Mouse (Mus musculus) hindbrain, postnatal 0 days (tissue): ENCODE data around the gene Nos1ap. TPM values are rescaled to one million over a fixed set of nuclear protein-coding genes. Genes with fewer than 3 reads are reported as not detected.

Experiments used
- ATAC-seq: fragments of 200-750 bp; cut with Nextera tagmentation; 2 replicates; pipeline ENCODE4 v1.8.0; 2017; ENCODE audit warnings: mild to moderate bottlenecking, moderate TSS enrichment, moderate library complexity
- DNase-seq: peaks from one replicate; pipeline ENCODE4 v3.0.0-alpha.2; 2015; ENCODE audit warnings: low spot score
- H3K27ac ChIP-seq: fragments of 300-500 bp; sonication (generic); 2 replicates; pipeline ENCODE4 v1.5.1; 2014; ENCODE audit warnings: mild to moderate bottlenecking
- H3K27me3 ChIP-seq: fragments of 300-500 bp; sonication (generic); 2 replicates; pipeline ENCODE4 v1.6.1; 2014; ENCODE audit warnings: low read length, mixed read lengths; ENCODE audit not compliant: insufficient read depth
- H3K36me3 ChIP-seq: fragments of 300-500 bp; sonication (generic); 2 replicates; pipeline ENCODE4 v1.6.1; 2014; ENCODE audit warnings: low read length, mixed read lengths; ENCODE audit not compliant: insufficient read depth
- H3K4me1 ChIP-seq: fragments of 300-500 bp; sonication (generic); 2 replicates; pipeline ENCODE4 v1.6.1; 2014; ENCODE audit warnings: antibody characterized with exemption, low read length, mixed read lengths; ENCODE audit not compliant: insufficient read depth
- H3K4me2 ChIP-seq: fragments of 300-500 bp; sonication (generic); 2 replicates; pipeline ENCODE4 v1.6.1; 2014; ENCODE audit warnings: low read depth, mild to moderate bottlenecking, low read length, moderate library complexity, mixed read lengths
- H3K4me3 ChIP-seq: fragments of 300-500 bp; sonication (generic); 2 replicates; pipeline ENCODE4 v1.5.1; 2014; ENCODE audit warnings: low read length
- H3K9ac ChIP-seq: fragments of 300-500 bp; sonication (generic); replicated peaks from 2 replicates; pipeline ENCODE4 v1.6.1; 2014; ENCODE audit warnings: mild to moderate bottlenecking, low read length, moderate library complexity, mixed read lengths
- H3K9me3 ChIP-seq: fragments of 300-500 bp; sonication (generic); 2 replicates; pipeline ENCODE4 v1.6.1; 2016; ENCODE audit warnings: low read length, mixed read lengths
- CTCF ChIP-seq: IDR thresholded peaks from 2 replicates; pipeline ENCODE4 v1.5.1; 2016; ENCODE audit warnings: antibody characterized with exemption, control low read depth, low read depth
- WGBS: fragments of 180-500 bp; shearing (Covaris S2); extraction: QIAGEN DNeasy Blood & Tissue Kit; methylation state at CpG from one replicate; pipeline ENCODE4 v1.1.7; 2014; 5-methylcytosine and 5-hydroxymethylcytosine counted together
- polyA plus RNA-seq: library from polyadenylated mRNA; unstranded; fragments of >200 nt; fragmentation: Nextera tagmentation; extraction: Ambion mirVana; gene quantifications from 2 replicates; pipeline ENCODE4 v1.2.1, GENCODE M21; 2015
- total RNA-seq: library from RNA; depleted of rRNA; stranded (reverse); fragments of >200 nt; gene quantifications from 2 replicates; pipeline ENCODE4 v1.2.3, GENCODE M21; 2014

Gene Nos1ap
- total and polyA plus RNA-seq, 2 experiments from 2014 or later: 10.1 to 12.4 TPM

- peak overlapping the region; percentile 3; the same call in 1 of the 2 replicates for H3K27ac ChIP-seq
- H3K36me3 ChIP-seq: no peaks in the 10 kb centered on the region
- ATAC-seq (peak; percentile 55), DNase-seq (no peak)
- 24% methylated on average over 10 of the region's 10 CpGs for WGBS
- no peak for TF ChIP-seq CTCF
- no peak overlapping the region for H3K4me3 ChIP-seq
- H3K4me1 ChIP-seq: peaks cover 4% of the 10 kb centered on the region; the same call in 1 of the 2 replicates
- no peaks in the 10 kb centered on the region for H3K9me3 ChIP-seq
- H3K9ac ChIP-seq: no peak overlapping the region
- H3K4me2 ChIP-seq: no peak overlapping the region
- H3K27me3 ChIP-seq: no peaks in the 10 kb centered on the region
Measured at GRCm38 (mm10) chr1:170477636-170478600, 111.7 kb downstream of the Nos1ap start.

GRCm38 (mm10) chr1:170473460-170473859, 116.2 kb downstream of the Nos1ap start:
- H3K9me3 ChIP-seq: no peaks in the 10 kb centered on the region
- ATAC-seq: no peak
- no peak overlapping the region for H3K4me2 ChIP-seq
- no peak overlapping the region for H3K9ac ChIP-seq
- WGBS: 84% methylated on average over 6 of the region's 6 CpGs
- DNase-seq: no peak
- H3K36me3 ChIP-seq: no peaks in the 10 kb centered on the region
- no peaks in the 10 kb centered on the region for H3K27me3 ChIP-seq
- H3K27ac ChIP-seq: no peak overlapping the region
- TF ChIP-seq CTCF: no peak
- H3K4me1 ChIP-seq: no peaks in the 10 kb centered on the region; the same call in 1 of the 2 replicates
- no peak overlapping the region for H3K4me3 ChIP-seq

- H3K4me2 ChIP-seq: no peak overlapping the region
- H3K4me1 ChIP-seq: no peaks in the 10 kb centered on the region; the same call in 1 of the 2 replicates
- no peak overlapping the region for H3K27ac ChIP-seq
- H3K9ac ChIP-seq: no peak overlapping the region
- no peaks in the 10 kb centered on the region for H3K36me3 ChIP-seq
- no peak for TF ChIP-seq CTCF
- H3K27me3 ChIP-seq: no peaks in the 10 kb centered on the region
- no peak for ATAC-seq
- no peaks in the 10 kb centered on the region for H3K9me3 ChIP-seq
- H3K4me3 ChIP-seq: no peak overlapping the region
- DNase-seq: no peak
Measured at GRCm38 (mm10) chr1:170472861-170473260, 116.8 kb downstream of the Nos1ap start.

- Histone ChIP-seq H3K9ac (no peak overlapping the region), H3K4me1 (no peaks in the 10 kb centered on the region), H3K27ac (no peak overlapping the region), H3K36me3 (no peaks in the 10 kb centered on the region), H3K9me3 (no peaks in the 10 kb centered on the region), H3K4me2 (no peak overlapping the region), H3K4me3 (no peak overlapping the region), H3K27me3 (no peaks in the 10 kb centered on the region)
- ATAC-seq (peak; percentile 78), DNase-seq (peak; percentile 51)
- 57% methylated on average over 6 of the region's 6 CpGs for WGBS
- TF ChIP-seq CTCF: no peak
Measured at GRCm38 (mm10) chr1:170466099-170467009, 123.3 kb downstream of the Nos1ap start.

- WGBS: 80% methylated on average over 1 of the region's 1 CpGs
- H3K36me3 ChIP-seq: no peaks in the 10 kb centered on the region
- no peak for TF ChIP-seq CTCF
- peaks cover 8% of the 10 kb centered on the region; the same call in 1 of the 2 replicates for H3K4me1 ChIP-seq
- H3K9me3 ChIP-seq: no peaks in the 10 kb centered on the region
- no peak overlapping the region for H3K4me3 ChIP-seq
- no peak overlapping the region for H3K27ac ChIP-seq
- ATAC-seq: no peak
- no peak overlapping the region for H3K9ac ChIP-seq
- H3K27me3 ChIP-seq: no peaks in the 10 kb centered on the region
- DNase-seq: no peak
- H3K4me2 ChIP-seq: no peak overlapping the region
Measured at GRCm38 (mm10) chr1:170462140-170462539, 127.5 kb downstream of the Nos1ap start.

GRCm38 (mm10) chr1:170459896-170460602, 129.6 kb downstream of the Nos1ap start:
- Histone ChIP-seq H3K4me1 (peaks cover 8% of the 10 kb centered on the region; the same call in 1 of the 2 replicates), H3K4me2 (no peak overlapping the region), H3K9me3 (no peaks in the 10 kb centered on the region), H3K27me3 (no peaks in the 10 kb centered on the region), H3K27ac (no peak overlapping the region), H3K36me3 (no peaks in the 10 kb centered on the region), H3K9ac (no peak overlapping the region), H3K4me3 (no peak overlapping the region)
- TF ChIP-seq CTCF: no peak
- peak; percentile 71 for DNase-seq
- ATAC-seq: peak; percentile 87
- 37% methylated on average over 5 of the region's 5 CpGs for whole genome bisulfite sequencing
